Mouse (Mus musculus) limb, embryonic 10.5 days (tissue): ENCODE data around the gene Gm3373. TPM values are rescaled to one million over a fixed set of nuclear protein-coding genes. Genes with fewer than 3 reads are reported as not detected.
"Not testable (repeated sequence)": the region's sequence is repeated elsewhere in the genome, so short reads cannot be mapped to it uniquely, and the experiment has no call there.

Experiments
- DNase-seq: peaks from one replicate; pipeline ENCODE4 v3.0.0-alpha.2; 2017; ENCODE audit warnings: low spot score
- H3K27ac ChIP-seq: fragments of 300-500 bp; sonication (generic); 2 replicates; pipeline ENCODE4 v1.5.1; 2016; ENCODE audit warnings: mild to moderate bottlenecking
- H3K27me3 ChIP-seq: fragments of 300-500 bp; sonication (generic); 2 replicates; pipeline ENCODE4 v1.6.1; 2016; ENCODE audit warnings: low read depth, mild to moderate bottlenecking; ENCODE audit not compliant: poor library complexity, severe bottlenecking
- H3K36me3 ChIP-seq: fragments of 300-500 bp; sonication (generic); 2 replicates; pipeline ENCODE4 v1.6.1; 2016; ENCODE audit warnings: mild to moderate bottlenecking, moderate library complexity
- H3K4me1 ChIP-seq: fragments of 300-500 bp; sonication (generic); 2 replicates; pipeline ENCODE4 v1.6.1; 2016
- H3K4me3 ChIP-seq: fragments of 300-500 bp; sonication (generic); 2 replicates; pipeline ENCODE4 v1.5.1; 2016; ENCODE audit warnings: mild to moderate bottlenecking, moderate library complexity
- H3K9me3 ChIP-seq: fragments of 300-500 bp; sonication (generic); replicated peaks from 2 replicates; pipeline ENCODE4 v1.6.1; 2016; ENCODE audit warnings: mild to moderate bottlenecking
- WGBS: fragments of 180-500 bp; shearing (Covaris S2); methylation state at CpG from one replicate; pipeline ENCODE4 v1.1.7; 2016; 5-methylcytosine and 5-hydroxymethylcytosine counted together
- polyA plus RNA-seq: library from polyadenylated mRNA; unstranded; fragments of >200 nt; fragmentation: Nextera tagmentation; extraction: Ambion mirVana; gene quantifications from 2 replicates; pipeline ENCODE4 v1.2.1, GENCODE M21; 2016

Gm3373 gene
- 0.41 TPM in 1 of 2 replicates, not detected in the other for polyA plus RNA-seq

DNA sequence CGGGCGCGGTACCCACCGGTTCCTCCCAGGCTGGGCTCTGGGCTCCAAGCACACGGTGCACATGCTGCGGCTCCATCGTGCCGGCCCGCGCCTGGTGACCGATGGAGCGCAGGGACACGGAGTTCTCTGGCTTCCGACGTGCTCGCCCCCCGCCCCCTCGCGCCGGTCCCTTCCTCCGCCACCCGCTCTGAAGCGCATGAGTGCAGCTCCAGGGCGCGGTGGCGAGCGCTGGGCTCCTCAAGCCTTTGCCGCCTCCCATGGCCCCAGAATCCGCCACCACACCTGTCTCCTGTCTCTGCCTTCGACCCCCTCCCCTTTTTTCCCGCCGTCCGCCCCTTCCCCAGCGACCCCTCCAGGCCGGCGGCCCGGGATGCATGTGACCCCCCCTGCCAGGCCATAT lies at the start of gene Gm3373:
Gene Gm3373 (minus strand): TSS at position 101 of the 400 bp plus-strand sequence.
- not testable (repeated sequence) for DNase-seq, H3K36me3 ChIP-seq, H3K9me3 ChIP-seq, H3K4me3 ChIP-seq, H3K27me3 ChIP-seq, H3K27ac ChIP-seq, H3K4me1 ChIP-seq
- no CpG with 5 or more reads among the region's 37 CpGs for WGBS

DNA sequence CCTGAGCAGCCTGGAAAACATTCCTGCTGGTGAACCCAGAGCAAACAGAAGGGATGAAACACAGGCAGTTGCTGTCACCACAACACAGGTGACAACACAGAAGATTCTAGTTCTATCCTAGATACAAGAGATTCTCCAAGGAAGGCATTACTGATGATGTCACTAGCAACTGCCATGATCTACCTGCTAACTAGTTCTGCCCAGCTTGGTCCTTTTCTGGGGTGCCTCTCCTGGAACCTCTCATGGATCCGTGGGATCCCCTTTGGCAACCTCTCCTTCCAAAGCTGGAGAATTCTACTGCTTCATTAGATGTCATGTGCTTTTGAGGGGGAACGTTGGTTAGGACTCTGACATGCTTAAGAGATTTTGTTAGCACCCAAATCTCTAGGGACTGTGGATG lies 54.0 kb downstream of the Gm3373 start, which contains the start of gene Gm9603:
Gene Gm9603 (minus strand): TSS at position 101 of the 400 bp plus-strand sequence.
- no CpG with 5 or more reads among the region's 2 CpGs for WGBS
- H3K4me3 ChIP-seq, H3K27ac ChIP-seq, H3K36me3 ChIP-seq, H3K27me3 ChIP-seq, H3K9me3 ChIP-seq, DNase-seq, H3K4me1 ChIP-seq: not testable (repeated sequence)

Other genes with a start within 250 kb of the Gm3373 start
- gene Gm3488, start 239.9 kb downstream of the Gm3373 start, polyA plus RNA-seq = 0.94 and 1.1 TPM in 2 replicates
- not detected in 2 replicates for gene Gm3532, start 203.1 kb downstream of the Gm3373 start, polyA plus RNA-seq
- not detected in 2 replicates for gene Gm8265, start 108.5 kb downstream of the Gm3373 start, polyA plus RNA-seq
- not detected in 2 replicates for gene Gm9603, start 54.1 kb downstream of the Gm3373 start, polyA plus RNA-seq
- 0.63 and 0.85 TPM in 2 replicates for gene Gm3383, start 66.4 kb upstream of the Gm3373 start, polyA plus RNA-seq
- not detected in 2 replicates for gene Gm3424, start 88.8 kb upstream of the Gm3373 start, polyA plus RNA-seq
- gene Gm8237, start 138.8 kb upstream of the Gm3373 start, polyA plus RNA-seq = 0.06 and 0.10 TPM in 2 replicates
- 0.20 and 0.46 TPM in 2 replicates for gene Gm3248, start 220.2 kb upstream of the Gm3373 start, polyA plus RNA-seq
- not detected in 2 replicates for gene Gm3453, start 237.6 kb upstream of the Gm3373 start, polyA plus RNA-seq